Mouse (Mus musculus) embryonic facial prominence, embryonic 12.5 days (tissue): ENCODE data around the gene Farp1. TPM values are rescaled to one million over a fixed set of nuclear protein-coding genes. Genes with fewer than 3 reads are reported as not detected.

Experiments used
- ATAC-seq: fragments of 200-750 bp; cut with Nextera tagmentation; 2 replicates; pipeline ENCODE4 v1.8.0; 2017; ENCODE audit not compliant: insufficient number of reproducible peaks, insufficient read depth, low FRiP score, low TSS enrichment
- H3K27ac ChIP-seq: fragments of 300-500 bp; sonication (generic); 2 replicates; pipeline ENCODE4 v1.5.1; 2016; ENCODE audit warnings: mild to moderate bottlenecking
- H3K27me3 ChIP-seq: fragments of 300-500 bp; sonication (generic); 2 replicates; pipeline ENCODE4 v1.6.1; 2016; ENCODE audit warnings: mild to moderate bottlenecking, moderate library complexity
- H3K36me3 ChIP-seq: fragments of 300-500 bp; sonication (generic); 2 replicates; pipeline ENCODE4 v1.6.1; 2016; ENCODE audit warnings: mild to moderate bottlenecking
- H3K4me1 ChIP-seq: fragments of 300-500 bp; sonication (generic); 2 replicates; pipeline ENCODE4 v1.6.1; 2016
- H3K4me2 ChIP-seq: fragments of 300-500 bp; sonication (generic); replicated peaks from 2 replicates; pipeline ENCODE4 v1.6.1; 2016; ENCODE audit warnings: mild to moderate bottlenecking, moderate library complexity
- H3K4me3 ChIP-seq: fragments of 300-500 bp; sonication (generic); 2 replicates; pipeline ENCODE4 v1.5.1; 2016; ENCODE audit warnings: mild to moderate bottlenecking
- H3K9ac ChIP-seq: fragments of 300-500 bp; sonication (generic); 2 replicates; pipeline ENCODE4 v1.6.1; 2016; ENCODE audit warnings: mild to moderate bottlenecking, moderate library complexity
- H3K9me3 ChIP-seq: fragments of 300-500 bp; sonication (generic); 2 replicates; pipeline ENCODE4 v1.6.1; 2016; ENCODE audit warnings: mild to moderate bottlenecking, moderate library complexity
- WGBS: fragments of 180-500 bp; shearing (Covaris S2); methylation state at CpG from one replicate; pipeline ENCODE4 v1.1.7; 2016; 5-methylcytosine and 5-hydroxymethylcytosine counted together
- polyA plus RNA-seq: library from polyadenylated mRNA; unstranded; fragments of >200 nt; fragmentation: Nextera tagmentation; extraction: Ambion mirVana; gene quantifications from 2 replicates; pipeline ENCODE4 v1.2.1, GENCODE M21; 2016

The Farp1 gene
- polyA plus RNA-seq: 53.1 and 55.9 TPM in 2 replicates

DNA sequence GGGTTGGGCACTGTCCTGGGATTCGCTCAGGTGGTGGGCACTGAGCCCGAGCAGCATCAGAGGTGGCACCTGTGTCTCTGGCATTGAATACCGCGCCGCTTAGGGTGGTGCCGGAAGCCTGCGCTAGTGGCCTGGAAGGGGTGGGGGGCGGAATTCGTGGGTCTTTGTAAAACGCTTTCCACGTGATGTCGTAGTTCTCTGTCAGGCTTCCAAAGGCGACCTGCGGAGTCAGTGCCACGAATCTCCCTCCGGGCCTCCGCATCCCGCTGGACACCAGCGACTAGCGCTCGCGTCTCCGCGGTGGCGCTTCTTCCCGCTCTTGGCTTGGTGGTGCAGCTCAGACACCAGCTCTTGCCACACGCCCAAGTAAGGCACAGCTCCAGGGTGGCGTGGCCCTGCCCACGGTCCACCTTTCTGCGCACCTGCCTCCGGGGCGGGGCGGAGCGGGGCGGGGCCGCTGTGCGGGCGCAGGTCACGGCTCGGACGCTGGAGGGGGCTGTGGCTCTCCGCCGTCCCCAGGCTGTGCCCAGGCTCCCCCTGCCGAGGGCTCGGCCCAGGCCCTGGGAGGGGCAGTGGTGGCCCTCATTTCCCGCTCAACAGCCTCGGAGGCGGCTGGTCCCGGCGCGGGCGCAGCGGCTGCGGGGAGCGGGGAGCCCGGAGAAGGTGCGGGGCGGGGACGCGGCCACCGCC is at the start of gene Farp1:
Gene Farp1 (plus strand): TSS at position 228 of the 690 bp plus-strand sequence.
- Histone ChIP-seq H3K36me3 (no peaks in the 10 kb centered on the region), H3K4me2 (peak within 1 kb of the TSS; percentile 97), H3K4me1 (peaks cover 39% of the 10 kb centered on the region), H3K27me3 (0 out of 2 replicates have a peak, but pooled peaks cover 2% of the 10 kb centered on the region), H3K4me3 (peak within 1 kb of the TSS; percentile 57), H3K9ac (peak within 1 kb of the TSS; percentile 83), H3K27ac (peak within 1 kb of the TSS; percentile 88), H3K9me3 (no peaks in the 10 kb centered on the region)
- ATAC-seq: peak; percentile 93
- under 1% methylated on average over 60 of the region's 61 CpGs for WGBS

- H3K27me3 ChIP-seq: no peaks in the 10 kb centered on the region
- no peak for ATAC-seq
- 64% methylated on average over 6 of the region's 6 CpGs for WGBS
- H3K36me3 ChIP-seq: no peaks in the 10 kb centered on the region
- H3K4me3 ChIP-seq: no peak overlapping the region
- no peak overlapping the region for H3K4me2 ChIP-seq
- 0 out of 2 replicates have a peak, but pooled peaks cover 3% of the 10 kb centered on the region for H3K9me3 ChIP-seq
- no peaks in the 10 kb centered on the region for H3K4me1 ChIP-seq
- H3K27ac ChIP-seq: no peak overlapping the region
- H3K9ac ChIP-seq: no peak overlapping the region
These were observed 45.9 kb upstream of the Farp1 start for GRCm38 (mm10) chr14:120989126-120989525.

DNA sequence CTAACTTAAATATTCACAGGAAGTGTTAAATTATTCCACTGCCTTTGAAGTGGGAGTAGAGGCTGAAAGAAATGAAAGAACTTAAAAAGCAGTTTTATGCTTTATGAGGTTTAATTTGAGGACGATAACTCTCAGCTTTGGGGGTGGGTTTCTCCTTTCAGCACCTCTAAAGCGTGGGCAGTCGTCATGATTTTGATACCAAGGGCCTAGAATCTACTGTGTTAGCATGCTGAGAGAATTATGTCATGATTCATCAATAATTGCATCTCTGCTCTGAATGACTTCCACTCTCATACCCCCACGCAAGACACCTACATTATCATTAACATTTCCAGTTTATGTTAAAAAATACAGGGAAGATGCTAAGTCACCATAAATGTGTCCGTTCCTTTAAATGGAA is 37.3 kb upstream of the Farp1 start:
- no peak overlapping the region for H3K4me3 ChIP-seq
- H3K4me2 ChIP-seq: no peak overlapping the region
- no peaks in the 10 kb centered on the region for H3K27me3 ChIP-seq
- no peak overlapping the region for H3K27ac ChIP-seq
- no peaks in the 10 kb centered on the region for H3K36me3 ChIP-seq
- H3K4me1 ChIP-seq: 0 out of 2 replicates have a peak, but pooled peaks cover 5% of the 10 kb centered on the region
- no peaks in the 10 kb centered on the region for H3K9me3 ChIP-seq
- WGBS: 84% methylated on average over 5 of the region's 5 CpGs
- no peak overlapping the region for H3K9ac ChIP-seq
- ATAC-seq: no peak

DNA sequence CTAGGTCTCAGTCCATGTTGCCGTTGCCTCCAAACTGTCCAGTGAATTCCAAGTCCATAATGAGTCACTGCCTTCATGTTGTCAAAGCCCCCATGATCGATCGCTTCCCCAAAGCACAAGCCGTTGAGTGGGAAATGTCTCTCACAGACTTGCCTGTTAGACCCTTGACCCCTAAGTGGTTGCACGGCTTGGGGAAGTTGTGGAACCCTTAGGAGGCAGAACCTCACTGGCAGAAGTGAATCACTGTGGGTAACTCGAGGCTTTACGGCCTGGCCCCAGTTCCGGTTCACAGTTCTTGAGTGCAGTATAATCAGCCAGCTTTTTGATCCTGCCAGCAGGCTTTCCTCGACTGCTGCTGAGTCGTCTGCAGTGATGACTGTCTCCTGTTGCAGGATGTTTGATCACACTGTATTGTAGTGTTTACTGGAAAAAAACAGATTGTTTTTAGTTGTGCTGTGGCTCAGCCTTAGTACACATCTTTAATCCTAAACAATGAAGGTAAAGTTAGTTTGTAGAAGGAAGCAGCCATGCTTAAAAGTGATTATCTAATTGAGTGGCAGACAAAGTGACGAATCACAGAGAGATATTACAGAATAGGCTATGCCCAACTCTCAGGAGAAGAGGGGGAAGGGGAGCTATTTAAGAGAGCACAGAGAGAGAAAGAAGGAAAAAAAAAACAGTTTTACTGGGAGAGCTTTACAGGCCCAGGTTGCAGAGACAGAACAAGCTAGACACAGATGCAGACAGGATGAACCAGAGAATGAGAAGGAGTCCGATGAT is 34.2 kb upstream of the Farp1 start:
- Histone ChIP-seq H3K27ac (no peak overlapping the region), H3K36me3 (no peaks in the 10 kb centered on the region), H3K9me3 (no peaks in the 10 kb centered on the region), H3K4me3 (no peak overlapping the region), H3K9ac (no peak overlapping the region), H3K4me1 (0 out of 2 replicates have a peak, but pooled peaks cover 5% of the 10 kb centered on the region), H3K4me2 (no peak overlapping the region), H3K27me3 (no peaks in the 10 kb centered on the region)
- 40% methylated on average over 12 of the region's 12 CpGs for WGBS
- ATAC-seq: no peak

- Histone ChIP-seq H3K36me3 (no peaks in the 10 kb centered on the region), H3K4me2 (no peak overlapping the region), H3K27me3 (no peaks in the 10 kb centered on the region), H3K9ac (no peak overlapping the region), H3K4me1 (0 out of 2 replicates have a peak, but pooled peaks cover 5% of the 10 kb centered on the region), H3K4me3 (no peak overlapping the region), H3K27ac (no peak overlapping the region), H3K9me3 (no peaks in the 10 kb centered on the region)
- no peak for ATAC-seq
- 89% methylated on average over 6 of the region's 6 CpGs for WGBS
These were observed 29.4 kb upstream of the Farp1 start for GRCm38 (mm10) chr14:121005621-121006020.

DNA sequence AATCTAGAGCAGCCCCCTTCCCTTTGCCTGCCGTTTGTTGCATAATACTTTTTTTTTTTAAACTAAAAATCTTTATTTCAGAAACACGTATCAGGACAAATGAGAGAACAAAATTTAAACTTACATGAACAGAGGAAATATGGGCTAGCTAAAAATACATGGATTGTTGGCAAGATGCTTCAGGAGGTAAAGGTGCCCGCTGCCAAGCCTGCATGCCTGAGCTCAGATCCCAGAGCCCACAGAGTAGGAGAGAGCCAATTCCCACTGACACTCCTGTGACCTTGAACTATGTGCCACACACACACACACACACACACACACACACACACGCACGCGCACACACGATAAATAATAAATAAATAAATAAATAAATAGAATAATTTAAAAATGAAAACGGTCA is 29.0 kb upstream of the Farp1 start:
- Histone ChIP-seq H3K27me3 (no peaks in the 10 kb centered on the region), H3K36me3 (no peaks in the 10 kb centered on the region), H3K4me1 (0 out of 2 replicates have a peak, but pooled peaks cover 4% of the 10 kb centered on the region), H3K9me3 (no peaks in the 10 kb centered on the region), H3K4me3 (no peak overlapping the region), H3K4me2 (no peak overlapping the region), H3K27ac (no peak overlapping the region), H3K9ac (no peak overlapping the region)
- WGBS: 94% methylated on average over 8 of the region's 8 CpGs
- ATAC-seq: no peak

DNA sequence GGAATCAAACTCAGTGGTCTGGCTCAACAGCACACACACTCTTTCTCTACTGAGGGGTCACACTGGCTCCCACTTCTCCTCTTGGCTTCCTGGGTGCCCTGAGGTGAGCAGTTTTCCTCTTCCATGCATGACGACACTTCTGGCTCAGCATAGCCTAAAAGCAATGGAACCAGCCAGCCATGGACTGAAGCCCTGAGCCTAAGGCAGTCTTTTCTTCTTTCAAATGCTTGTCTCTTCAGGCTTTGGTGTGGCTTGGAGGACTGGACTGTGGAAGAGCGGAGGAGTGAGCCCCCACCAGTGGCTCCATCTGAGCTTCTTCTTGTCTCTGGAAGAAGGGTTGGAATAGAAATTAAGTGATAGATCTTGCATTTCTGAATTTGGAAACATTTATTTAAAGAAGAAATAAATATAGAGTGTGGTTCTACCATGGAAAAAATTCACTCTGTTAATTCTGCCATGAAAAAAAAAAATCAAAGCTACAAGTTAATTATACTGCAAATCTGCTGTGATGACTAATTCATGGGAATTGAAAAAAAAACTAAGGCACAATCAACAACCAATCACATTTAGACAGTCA is 19.8 kb upstream of the Farp1 start:
- no peak overlapping the region for H3K27ac ChIP-seq
- H3K4me1 ChIP-seq: no peaks in the 10 kb centered on the region
- H3K9me3 ChIP-seq: peaks cover 6% of the 10 kb centered on the region; the same call in 1 of the 2 replicates
- no peak overlapping the region for H3K9ac ChIP-seq
- no peak overlapping the region for H3K4me2 ChIP-seq
- no peaks in the 10 kb centered on the region for H3K36me3 ChIP-seq
- H3K27me3 ChIP-seq: no peaks in the 10 kb centered on the region
- ATAC-seq: no peak
- no peak overlapping the region for H3K4me3 ChIP-seq
- 72% methylated on average over 2 of the region's 2 CpGs for WGBS

- Histone ChIP-seq H3K4me2 (no peak overlapping the region), H3K36me3 (no peaks in the 10 kb centered on the region), H3K4me1 (no peaks in the 10 kb centered on the region), H3K4me3 (no peak overlapping the region), H3K27me3 (no peaks in the 10 kb centered on the region), H3K9ac (no peak overlapping the region), H3K27ac (no peak overlapping the region), H3K9me3 (peaks cover 6% of the 10 kb centered on the region; the same call in 1 of the 2 replicates)
- 27% methylated on average over 5 of the region's 5 CpGs for WGBS
- ATAC-seq: no peak
These were observed 12.6 kb upstream of the Farp1 start for GRCm38 (mm10) chr14:121022403-121022802.

DNA sequence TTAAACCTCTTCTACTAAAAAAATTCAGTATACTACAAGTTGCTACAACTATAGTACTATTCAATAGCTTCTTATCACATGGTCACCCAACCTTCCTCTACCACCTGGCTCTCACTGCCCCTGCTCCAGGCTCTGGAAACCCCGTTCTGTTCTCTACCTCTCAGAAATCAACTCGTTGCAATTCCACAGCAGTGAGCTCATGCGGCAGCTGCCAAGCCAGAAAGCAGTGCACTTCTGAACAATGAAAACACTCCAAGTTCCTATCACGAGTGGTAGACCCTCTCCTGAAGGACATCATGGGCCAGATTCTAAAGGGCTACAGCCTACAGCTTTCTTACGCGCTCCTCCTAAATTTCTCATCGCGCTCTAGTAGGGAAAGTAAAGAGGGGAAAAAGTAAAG is 9.6 kb upstream of the Farp1 start:
- no peak for ATAC-seq
- H3K36me3 ChIP-seq: no peaks in the 10 kb centered on the region

GRCm38 (mm10) chr14:121031396-121031795 is 3.6 kb upstream of the Farp1 start:
- Histone ChIP-seq H3K27me3 (0 out of 2 replicates have a peak, but pooled peaks cover 2% of the 10 kb centered on the region), H3K27ac (no peak overlapping the region), H3K36me3 (no peaks in the 10 kb centered on the region), H3K9ac (no peak overlapping the region), H3K4me1 (peaks cover 10% of the 10 kb centered on the region; the same call in 1 of the 2 replicates), H3K4me2 (no peak overlapping the region), H3K9me3 (no peaks in the 10 kb centered on the region), H3K4me3 (no peak overlapping the region)
- ATAC-seq: no peak
- WGBS: 79% methylated on average over 2 of the region's 2 CpGs

More for the DNA sequence above, 9.6 kb upstream of the Farp1 start:
- Histone ChIP-seq H3K9ac (no peak overlapping the region), H3K9me3 (no peaks in the 10 kb centered on the region), H3K4me3 (no peak overlapping the region), H3K4me2 (no peak overlapping the region), H3K4me1 (no peaks in the 10 kb centered on the region), H3K27me3 (no peaks in the 10 kb centered on the region), H3K27ac (no peak overlapping the region)
- WGBS: 77% methylated on average over 8 of the region's 8 CpGs

DNA sequence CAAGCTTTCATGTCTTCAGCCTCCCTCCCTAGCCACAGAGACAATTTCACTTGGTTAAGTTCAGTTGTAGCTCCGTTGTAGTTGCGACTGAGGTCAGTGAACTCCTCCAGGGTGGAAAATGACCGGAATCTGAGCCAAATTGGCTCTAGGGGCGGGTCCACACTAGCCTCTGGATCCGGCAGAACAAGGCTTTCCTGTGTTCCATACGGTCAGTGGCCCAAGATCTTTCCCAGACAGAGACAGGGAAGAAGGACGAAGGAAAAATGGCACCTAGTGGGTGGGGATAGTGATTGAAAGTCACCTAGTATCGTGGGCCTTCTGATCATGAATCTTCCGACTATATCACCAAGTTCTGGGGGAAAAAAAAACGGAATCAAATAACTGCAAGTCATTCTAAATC is 475 bp upstream of the Farp1 start:
- 8% methylated on average over 10 of the region's 10 CpGs for whole genome bisulfite sequencing
- H3K27ac ChIP-seq: no peak overlapping the region

More for the DNA sequence above, 475 bp upstream of the Farp1 start:
- peak overlapping the region; percentile 83; the same call in 1 of the 2 replicates for H3K9ac ChIP-seq
- peaks cover 33% of the 10 kb centered on the region for H3K4me1 ChIP-seq
- peak overlapping the region; percentile 97 for H3K4me2 ChIP-seq
- H3K9me3 ChIP-seq: no peaks in the 10 kb centered on the region
- no peaks in the 10 kb centered on the region for H3K36me3 ChIP-seq
- H3K27me3 ChIP-seq: 0 out of 2 replicates have a peak, but pooled peaks cover 2% of the 10 kb centered on the region
- peak overlapping the region; percentile 57 for H3K4me3 ChIP-seq
- no peak for ATAC-seq
